Mouse (Mus musculus) ES-Bruce4 (cell line): ENCODE measurements around the gene Tdrd9. TPM values are rescaled to one million over a fixed set of nuclear protein-coding genes. Genes with fewer than 3 reads are reported as not detected.

Experiments
- H3K27ac ChIP-seq: 2 replicates; pipeline ENCODE4 v1.5.1; 2012; ENCODE audit warnings: low read length, inconsistent platforms; ENCODE audit not compliant: insufficient read depth
- H3K27me3 ChIP-seq: 2 replicates; pipeline ENCODE4 v1.6.1; 2012; ENCODE audit warnings: mild to moderate bottlenecking, low read length, inconsistent platforms; ENCODE audit not compliant: control insufficient read depth, poor library complexity, insufficient read depth, severe bottlenecking
- H3K36me3 ChIP-seq: 2 replicates; pipeline ENCODE4 v1.6.1; 2012; ENCODE audit warnings: inconsistent platforms, mild to moderate bottlenecking, low read length, moderate library complexity; ENCODE audit not compliant: control insufficient read depth, poor library complexity, insufficient read depth, severe bottlenecking
- H3K4me1 ChIP-seq: one replicate; pipeline ENCODE4 v1.8.1; 2011; ENCODE audit warnings: low read length; ENCODE audit not compliant: control insufficient read depth, insufficient read depth
- H3K4me3 ChIP-seq: 2 replicates; pipeline ENCODE4 v1.5.1; 2011; ENCODE audit warnings: low read depth, mild to moderate bottlenecking, low read length
- H3K9ac ChIP-seq: 2 replicates; pipeline ENCODE4 v1.6.1; 2012; ENCODE audit warnings: low read depth, mild to moderate bottlenecking, inconsistent platforms; ENCODE audit not compliant: poor library complexity, severe bottlenecking
- H3K9me3 ChIP-seq: replicated peaks from 2 replicates; pipeline ENCODE4 v1.6.1; 2012; ENCODE audit warnings: mild to moderate bottlenecking, low read length, inconsistent platforms; ENCODE audit not compliant: control insufficient read depth, poor library complexity, insufficient read depth, severe bottlenecking
- CTCF ChIP-seq: IDR thresholded peaks from one replicate; pipeline ENCODE4 v1.8.1; 2011; ENCODE audit warnings: low read depth, low read length
- EP300 ChIP-seq: IDR thresholded peaks from 2 replicates; pipeline ENCODE4 v1.6.1; 2011; ENCODE audit warnings: low read depth, low read length; ENCODE audit not compliant: insufficient read depth
- POLR2A ChIP-seq: IDR thresholded peaks from one replicate; pipeline ENCODE4 v1.8.1; 2011; ENCODE audit warnings: low read length; ENCODE audit not compliant: insufficient read depth
- polyA plus RNA-seq: library from polyadenylated mRNA; stranded (reverse); fragments of >200 nt; gene quantifications from 2 replicates; pipeline ENCODE4 v1.2.4, GENCODE M21; 2011; ENCODE audit warnings: low read depth; ENCODE audit not compliant: missing spikeins, insufficient read depth, insufficient read length

The Tdrd9 gene
- polyA plus RNA-seq, 1 experiment: not detected

- no peak overlapping the region for H3K9ac ChIP-seq
- no peak overlapping the region for H3K4me3 ChIP-seq
- no peak overlapping the region for H3K27ac ChIP-seq
- H3K4me1 ChIP-seq: no peaks in the 10 kb centered on the region
- TF ChIP-seq POLR2A (no peak), CTCF (peak; percentile 80)
- H3K27me3 ChIP-seq: no peaks in the 10 kb centered on the region
- peaks cover 20% of the 10 kb centered on the region for H3K36me3 ChIP-seq
- no peaks in the 10 kb centered on the region; the same call in 1 of the 2 replicates for H3K9me3 ChIP-seq
These were observed 13.1 kb upstream of the Tdrd9 start for GRCm38 (mm10) chr12:111958101-111958865.

DNA sequence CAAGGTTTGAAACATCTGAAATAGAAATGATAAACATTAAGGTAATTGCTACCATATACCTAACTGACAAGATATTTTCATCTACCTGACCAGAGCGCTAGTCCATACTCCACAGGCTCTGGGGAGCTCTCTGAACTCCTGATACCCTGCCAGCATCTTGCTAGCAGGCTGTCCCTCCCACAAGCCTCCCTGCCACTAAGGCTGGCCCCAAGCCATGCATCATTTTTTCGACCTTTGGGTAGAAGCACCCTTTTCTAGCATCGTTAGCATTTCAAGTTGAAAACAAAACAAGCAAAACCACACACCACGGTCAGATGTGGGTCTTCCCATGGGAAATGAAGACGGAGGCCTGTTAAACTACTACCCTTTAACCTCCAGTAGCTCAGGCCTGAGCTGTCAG is 8.0 kb upstream of the Tdrd9 start:
- Histone ChIP-seq H3K27me3 (no peaks in the 10 kb centered on the region), H3K27ac (no peak overlapping the region), H3K9me3 (no peaks in the 10 kb centered on the region; the same call in 1 of the 2 replicates), H3K4me3 (no peak overlapping the region), H3K36me3 (peaks cover 20% of the 10 kb centered on the region), H3K4me1 (no peaks in the 10 kb centered on the region), H3K9ac (no peak overlapping the region)
- TF ChIP-seq EP300 (no peak), POLR2A (no peak), CTCF (no peak)

DNA sequence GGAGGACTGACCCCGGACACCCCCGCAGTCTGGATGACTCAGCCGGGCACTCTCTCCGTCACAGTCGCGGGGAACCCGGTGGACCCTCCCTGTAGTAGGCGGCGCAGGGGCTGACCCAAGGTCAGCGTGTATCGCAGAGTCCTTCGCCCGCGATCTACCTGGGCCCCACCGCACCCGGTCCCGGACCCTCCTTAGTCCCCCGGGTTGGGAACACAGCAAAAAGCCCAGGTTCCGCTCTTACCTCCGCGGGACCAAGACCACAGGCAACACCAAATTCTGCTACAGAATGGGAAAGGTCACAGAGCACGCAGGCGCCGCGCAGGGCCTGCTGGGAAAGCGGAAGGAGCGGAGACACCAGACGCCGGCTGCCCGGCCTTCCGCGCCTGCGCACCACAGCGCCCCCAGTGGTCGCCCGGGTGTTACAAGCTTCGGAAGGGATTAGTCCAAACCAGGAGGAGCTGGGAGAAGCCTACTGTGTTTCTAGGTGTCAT is 4.6 kb upstream of the Tdrd9 start, which contains the start of gene Atp5mpl:
Gene Atp5mpl, minus strand, starts transcription at position 295 of the 491 bp plus-strand sequence.
- Histone ChIP-seq H3K36me3 (peaks cover 2% of the 10 kb centered on the region; the same call in 1 of the 2 replicates), H3K9me3 (no peaks in the 10 kb centered on the region), H3K4me1 (no peaks in the 10 kb centered on the region), H3K27ac (no peak within 1 kb of the TSS), H3K4me3 (peak within 1 kb of the TSS; percentile 98), H3K9ac (peak within 1 kb of the TSS; percentile 85), H3K27me3 (no peaks in the 10 kb centered on the region)
- TF ChIP-seq POLR2A (peak; percentile 34), EP300 (no peak), CTCF (peak; percentile 78)

GRCm38 (mm10) chr12:111970085-111970484 is 1.3 kb upstream of the Tdrd9 start:
- Histone ChIP-seq H3K4me1 (no peaks in the 10 kb centered on the region), H3K9me3 (no peaks in the 10 kb centered on the region), H3K9ac (no peak overlapping the region), H3K4me3 (no peak overlapping the region), H3K36me3 (no peaks in the 10 kb centered on the region), H3K27me3 (no peaks in the 10 kb centered on the region), H3K27ac (no peak overlapping the region)
- TF ChIP-seq POLR2A (no peak), EP300 (no peak), CTCF (no peak)

- H3K4me1 ChIP-seq: no peaks in the 10 kb centered on the region
- H3K27ac ChIP-seq: no peak overlapping the region
- H3K27me3 ChIP-seq: no peaks in the 10 kb centered on the region
- no peak overlapping the region for H3K9ac ChIP-seq
- H3K4me3 ChIP-seq: no peak overlapping the region
- TF ChIP-seq CTCF (no peak), POLR2A (no peak), EP300 (no peak)
- no peaks in the 10 kb centered on the region for H3K9me3 ChIP-seq
- no peaks in the 10 kb centered on the region for H3K36me3 ChIP-seq
These were observed 1.1 kb downstream of the Tdrd9 start for GRCm38 (mm10) chr12:111972504-111972903.

DNA sequence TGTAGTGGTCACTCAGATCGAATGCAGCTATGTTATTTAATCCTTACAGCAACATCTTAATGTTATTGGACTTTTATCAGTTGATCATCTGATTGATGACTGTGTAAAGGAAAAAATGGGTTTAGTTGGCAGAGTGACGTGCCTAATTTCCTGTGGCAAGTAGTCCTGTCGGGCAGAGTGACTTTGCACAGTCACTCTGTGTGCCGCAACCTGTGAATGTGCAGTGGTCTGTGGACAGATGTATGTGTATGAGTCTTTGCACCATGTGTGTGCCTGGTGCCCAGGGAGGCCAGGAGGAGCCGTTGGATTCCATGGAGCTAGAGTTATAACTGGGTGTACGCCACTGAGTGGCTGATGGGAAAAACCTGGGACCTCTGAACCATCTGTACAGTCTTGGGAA is 3.2 kb downstream of the Tdrd9 start:
- Histone ChIP-seq H3K9ac (no peak overlapping the region), H3K36me3 (no peaks in the 10 kb centered on the region), H3K9me3 (no peaks in the 10 kb centered on the region), H3K4me1 (no peaks in the 10 kb centered on the region), H3K27ac (no peak overlapping the region), H3K27me3 (no peaks in the 10 kb centered on the region), H3K4me3 (no peak overlapping the region)
- TF ChIP-seq EP300: no peak
- TF ChIP-seq POLR2A: no peak
- TF ChIP-seq CTCF: no peak
